10 mouse cellular contexts compared by ENCODE assay signal in genomic region chr3:157358905-157359304, GRCm38 (mm10).
A peak's percentile ranks its signal among the peaks of the same experiment; 100 is the strongest.
DNase-seq lines count a peak whose midpoint lies in the region; ATAC-seq and TF ChIP-seq lines count a peak whose summit lies in the region.
"Had no signal": no experiment of that assay in that cellular context is flagged by ENCODE, and none has a peak within 500 bp of the region (broad histone marks: within the 10 kb centered on the region; RNA-seq: fewer than 3 reads in every experiment).

No protein-coding gene starts in this region.

- no peak overlapping the region for H3K9ac ChIP-seq in liver, postnatal 0 days (replicated peaks)
- H3K9ac ChIP-seq in liver, embryonic 11.5 days (ENCODE audit: low read depth, low read length) = no peak overlapping the region
- H3K9ac ChIP-seq in forebrain, embryonic 12.5 days = no peak overlapping the region
- no peak overlapping the region for H3K9ac ChIP-seq in neural tube, embryonic 13.5 days
- no peak overlapping the region for H3K9ac ChIP-seq in midbrain, embryonic 15.5 days

- no peak overlapping the region for H3K4me2 ChIP-seq in liver, postnatal 0 days (ENCODE audit: low read depth, low read length)
- no peak overlapping the region for H3K4me2 ChIP-seq in liver, embryonic 11.5 days
- no peak overlapping the region for H3K4me2 ChIP-seq in forebrain, embryonic 12.5 days
- no peak overlapping the region for H3K4me2 ChIP-seq in neural tube, embryonic 13.5 days
- H3K4me2 ChIP-seq in midbrain, embryonic 15.5 days = no peak overlapping the region

- no peaks in the 10 kb centered on the region for H3K36me3 ChIP-seq in liver, postnatal 0 days (replicated peaks; ENCODE audit: insufficient read depth, low read length)
- H3K36me3 ChIP-seq in liver, embryonic 11.5 days (ENCODE audit: control insufficient read depth, insufficient read depth, low read length) = no peaks in the 10 kb centered on the region
- H3K36me3 ChIP-seq in forebrain, embryonic 12.5 days (replicated peaks) = no peaks in the 10 kb centered on the region
- no peaks in the 10 kb centered on the region for H3K36me3 ChIP-seq in neural tube, embryonic 13.5 days
- no peaks in the 10 kb centered on the region for H3K36me3 ChIP-seq in midbrain, embryonic 15.5 days (replicated peaks)

- ATAC-seq in liver, postnatal 0 days = no peak
- no peak; the same call in 1 of the 2 replicates for ATAC-seq in liver, embryonic 11.5 days (replicated peaks; ENCODE audit: low FRiP score)
- peak; percentile 30; the same call in 1 of the 2 replicates for ATAC-seq in forebrain, embryonic 12.5 days (ENCODE audit: low FRiP score)
- ATAC-seq in neural tube, embryonic 13.5 days (ENCODE audit: low read depth) = 0 out of 2 replicates have a peak, but pooled peaks have one; percentile 15
- no peak for ATAC-seq in midbrain, embryonic 15.5 days (replicated peaks)

- no peaks in the 10 kb centered on the region for H3K4me1 ChIP-seq in liver, postnatal 0 days (ENCODE audit: insufficient read depth)
- no peaks in the 10 kb centered on the region for H3K4me1 ChIP-seq in liver, embryonic 11.5 days (replicated peaks; ENCODE audit: control insufficient read depth, insufficient read depth, low read length)
- no peaks in the 10 kb centered on the region for H3K4me1 ChIP-seq in forebrain, embryonic 12.5 days
- H3K4me1 ChIP-seq in neural tube, embryonic 13.5 days (replicated peaks) = no peaks in the 10 kb centered on the region
- H3K4me1 ChIP-seq in midbrain, embryonic 15.5 days = no peaks in the 10 kb centered on the region

- no peaks in the 10 kb centered on the region for H3K27me3 ChIP-seq in liver, postnatal 0 days (ENCODE audit: insufficient read depth, low read length)
- no peaks in the 10 kb centered on the region for H3K27me3 ChIP-seq in liver, embryonic 11.5 days (replicated peaks; ENCODE audit: control insufficient read depth, insufficient read depth, low read length)
- H3K27me3 ChIP-seq in forebrain, embryonic 12.5 days = no peaks in the 10 kb centered on the region
- no peaks in the 10 kb centered on the region for H3K27me3 ChIP-seq in neural tube, embryonic 13.5 days
- no peaks in the 10 kb centered on the region for H3K27me3 ChIP-seq in midbrain, embryonic 15.5 days (replicated peaks)

- peak; percentile 6 to 9 for DNase-seq in cerebellum, postnatal 10 days
- no peak for DNase-seq in cerebellum, adult 8-10 months
- DNase-seq in liver, postnatal 0 days = no peak
- DNase-seq in liver, embryonic 11.5 days (ENCODE audit: low spot score) = no peak
- DNase-seq in adrenal gland, adult 2 months = no peak
- DNase-seq: B cell, adult 2 months; cerebellum, adult 9-11 months had no signal

- 0 out of 2 replicates have a peak, but pooled peaks have one; percentile 7 for TF ChIP-seq CTCF in liver, postnatal 0 days (IDR thresholded peaks at IDR 0.05; ENCODE audit: low read depth)

- H3K4me3 ChIP-seq in liver, postnatal 0 days (ENCODE audit: low read depth, low read length) = no peak overlapping the region
- no peak overlapping the region for H3K4me3 ChIP-seq in liver, embryonic 11.5 days (ENCODE audit: low read depth, low read length)
- no peak overlapping the region for H3K4me3 ChIP-seq in forebrain, embryonic 12.5 days (replicated peaks)
- H3K4me3 ChIP-seq in neural tube, embryonic 13.5 days = no peak overlapping the region
- no peak overlapping the region for H3K4me3 ChIP-seq in midbrain, embryonic 15.5 days

- no peak for TF ChIP-seq EP300 in liver, postnatal 0 days (IDR thresholded peaks at IDR 0.05; ENCODE audit: low read depth)

- no peak overlapping the region for H3K27ac ChIP-seq in liver, postnatal 0 days (ENCODE audit: low read depth)
- no peak overlapping the region for H3K27ac ChIP-seq in liver, embryonic 11.5 days (ENCODE audit: low read depth, low read length)
- no peak overlapping the region for H3K27ac ChIP-seq in forebrain, embryonic 12.5 days
- H3K27ac ChIP-seq in neural tube, embryonic 13.5 days (replicated peaks) = no peak overlapping the region
- H3K27ac ChIP-seq in midbrain, embryonic 15.5 days = no peak overlapping the region

- no peaks in the 10 kb centered on the region for H3K9me3 ChIP-seq in liver, postnatal 0 days (ENCODE audit: low read length)
- H3K9me3 ChIP-seq in liver, embryonic 11.5 days (ENCODE audit: control insufficient read depth, low read length) = no peaks in the 10 kb centered on the region
- no peaks in the 10 kb centered on the region for H3K9me3 ChIP-seq in forebrain, embryonic 12.5 days
- no peaks in the 10 kb centered on the region for H3K9me3 ChIP-seq in neural tube, embryonic 13.5 days
- H3K9me3 ChIP-seq in midbrain, embryonic 15.5 days = no peaks in the 10 kb centered on the region

- WGBS in liver, postnatal 0 days (ENCODE audit: insufficient replicate concordance) = 56% methylated on average over 3 of the region's 3 CpGs
- 56% methylated on average over 3 of the region's 3 CpGs for WGBS in liver, embryonic 11.5 days
- WGBS in forebrain, embryonic 12.5 days = 62% methylated on average over 3 of the region's 3 CpGs
- WGBS in neural tube, embryonic 13.5 days = 69% methylated on average over 3 of the region's 3 CpGs
- WGBS in midbrain, embryonic 15.5 days = 65% methylated on average over 3 of the region's 3 CpGs

Comparison
In these comparisons a context has a peak if more than half of its experiments do, and no peak if none do; other contexts are left out.
1. DNase-seq: peak in cerebellum, postnatal 10 days (2 of 2); none in cerebellum, adult 8-10 months (single experiment), liver, postnatal 0 days (single experiment), liver, embryonic 11.5 days (single experiment) and adrenal gland, adult 2 months (single experiment).
2. ATAC-seq: peak in forebrain, embryonic 12.5 days (single experiment) and neural tube, embryonic 13.5 days (single experiment); none in liver, postnatal 0 days (single experiment), liver, embryonic 11.5 days (single experiment) and midbrain, embryonic 15.5 days (single experiment).